Mouse (Mus musculus): ENCODE measurements at regions not wholly inside any gene's neighbourhood (a gene's known extent, or its start where the extent isn't known, plus 50 kb on each side); places are given as distances from the start of the nearest gene placed in this dataset.

DNA sequence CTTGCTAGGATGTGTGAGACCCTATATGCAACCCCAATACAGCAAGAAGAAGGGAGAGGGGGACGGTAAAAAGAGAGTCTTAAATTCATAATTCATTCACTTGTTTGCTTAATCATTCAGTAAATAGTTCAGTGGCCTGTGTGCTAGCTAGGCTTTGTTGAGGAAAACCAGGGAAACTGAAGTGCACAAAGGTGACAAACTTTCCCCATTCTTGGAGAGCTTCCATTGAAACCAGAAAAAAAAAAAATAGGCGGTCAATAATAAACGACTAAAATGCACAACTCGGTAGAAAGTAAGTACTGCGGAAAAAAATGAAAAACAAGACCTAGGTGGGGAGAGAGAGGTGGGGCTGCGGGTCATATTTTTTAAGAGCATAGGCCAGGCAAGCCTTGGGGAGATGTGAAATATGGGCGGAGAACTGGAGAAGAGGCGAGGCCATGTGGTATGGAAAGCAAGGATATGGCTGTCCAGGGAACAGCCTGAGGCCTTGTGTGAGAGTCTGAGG is 72.3 kb upstream of the Hes1 start:
- DNase-seq (ENCODE audit: low spot score): no peak

GRCm38 (mm10) chr16:29993111-29993510 is 71.1 kb upstream of the Hes1 start:
- no peak for DNase-seq (ENCODE audit: low spot score)

GRCm38 (mm10) chr16:29993535-29993934 is 70.6 kb upstream of the Hes1 start:
- DNase-seq (ENCODE audit: low spot score): no peak

DNA sequence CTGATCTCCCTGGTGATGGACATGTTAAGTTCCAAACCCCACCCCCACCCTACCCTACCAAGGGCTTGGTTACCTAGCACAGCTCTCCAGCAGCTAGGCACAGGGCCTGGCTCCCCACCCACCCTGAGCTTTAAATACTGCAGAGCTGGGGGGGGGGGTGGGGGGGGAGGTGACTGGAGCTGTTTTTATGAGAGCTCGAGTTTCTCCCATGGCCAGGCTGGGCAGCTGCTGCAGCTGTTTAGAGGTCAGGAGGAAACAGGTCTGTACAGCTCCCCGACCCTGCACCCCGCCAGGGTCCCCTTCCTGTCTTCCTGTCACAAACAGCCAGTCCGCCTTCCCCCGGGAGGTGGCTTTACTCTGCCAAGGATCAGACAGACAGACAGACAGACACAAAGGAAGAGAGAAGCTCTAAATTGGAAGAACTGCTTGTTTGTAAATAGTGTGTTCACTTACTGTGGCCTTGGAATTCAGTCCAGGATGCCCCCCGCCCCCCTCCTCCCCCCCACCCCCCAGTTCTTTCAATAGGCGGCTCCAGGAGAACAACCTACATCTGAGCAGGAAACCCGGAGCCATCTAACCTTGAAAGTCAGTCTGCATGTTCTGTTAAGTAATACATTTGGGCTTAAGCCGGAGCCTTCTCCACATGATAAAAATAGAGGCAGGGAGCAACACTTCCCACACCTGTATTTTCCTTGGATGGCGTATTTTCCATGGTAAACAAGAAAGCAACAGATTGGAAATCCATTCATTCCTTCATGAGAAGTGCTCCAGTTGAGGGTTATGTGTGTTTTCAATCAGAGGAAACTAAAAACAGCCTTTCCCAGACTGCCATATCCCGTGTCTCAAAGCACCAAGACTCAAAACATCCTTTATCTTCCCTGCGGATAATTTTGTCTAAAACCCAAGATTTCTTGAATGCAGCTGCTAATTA is 67.8 kb upstream of the Hes1 start:
- no peak for DNase-seq (ENCODE audit: low spot score)

DNA sequence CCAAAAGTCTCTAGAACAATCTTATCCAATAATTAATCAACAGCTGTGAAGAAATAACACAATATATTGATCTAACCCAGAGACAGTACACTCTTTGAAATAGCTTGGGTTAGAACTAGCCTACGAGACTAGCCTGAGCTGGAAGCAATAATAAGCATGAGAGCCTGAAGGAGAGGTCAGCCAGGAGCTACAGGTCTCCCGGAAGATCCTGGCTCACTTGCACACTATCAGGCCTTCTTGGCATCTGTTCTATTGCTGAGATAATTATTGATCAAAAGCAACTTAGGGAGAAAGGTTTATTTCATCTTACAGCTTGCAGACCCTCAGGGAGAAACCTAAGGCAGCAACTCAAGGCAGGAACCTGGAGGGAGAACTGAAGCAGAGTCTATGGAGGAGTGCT is 64.0 kb upstream of the Hes1 start:
- DNase-seq (ENCODE audit: low spot score): no peak

GRCm38 (mm10) chr16:30005124-30005523 is 59.1 kb upstream of the Hes1 start:
- no peak for DNase-seq (ENCODE audit: low spot score)

- no peak for DNase-seq (ENCODE audit: low spot score)
Measured at GRCm38 (mm10) chr16:30006826-30007225, 57.4 kb upstream of the Hes1 start.

GRCm38 (mm10) chr16:30008451-30009357 is 55.5 kb upstream of the Hes1 start:
- peak; percentile 76 for DNase-seq (ENCODE audit: low spot score)

GRCm38 (mm10) chr16:30009521-30010186 is 54.5 kb upstream of the Hes1 start:
- DNase-seq (ENCODE audit: low spot score): no peak

GRCm38 (mm10) chr16:30013123-30013522 is 51.1 kb upstream of the Hes1 start:
- no peak for DNase-seq (ENCODE audit: low spot score)

DNA sequence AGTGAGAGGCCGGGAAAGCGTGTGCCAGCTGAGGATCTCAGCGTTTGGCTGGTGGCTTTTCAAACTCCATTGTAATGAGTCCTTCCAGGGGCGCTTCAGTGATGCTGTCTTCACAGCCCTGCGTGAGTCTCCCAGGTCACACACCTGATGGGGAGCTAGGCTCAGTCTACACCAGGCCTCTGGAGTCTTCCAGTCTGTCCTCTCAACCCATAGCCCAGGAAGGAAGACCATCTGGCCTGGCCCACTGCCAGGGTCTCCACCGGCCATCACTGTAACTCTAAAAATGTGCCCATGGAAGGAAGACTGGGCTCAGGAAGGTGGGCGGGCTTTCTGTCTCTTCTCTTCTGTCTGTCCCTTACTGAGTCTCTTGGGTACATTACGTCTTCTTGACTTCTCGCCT is 50.2 kb upstream of the Hes1 start:
- no peak for DNase-seq (ENCODE audit: low spot score)
